Mouse (Mus musculus): ENCODE results near the gene Anp32e. TPM values are rescaled to one million over a fixed set of nuclear protein-coding genes. Genes with fewer than 3 reads are reported as not detected.

The Anp32e gene
- polyA plus RNA-seq (2012; rRNA removed), result 89.1 and 120 TPM in 2 replicates

DNA sequence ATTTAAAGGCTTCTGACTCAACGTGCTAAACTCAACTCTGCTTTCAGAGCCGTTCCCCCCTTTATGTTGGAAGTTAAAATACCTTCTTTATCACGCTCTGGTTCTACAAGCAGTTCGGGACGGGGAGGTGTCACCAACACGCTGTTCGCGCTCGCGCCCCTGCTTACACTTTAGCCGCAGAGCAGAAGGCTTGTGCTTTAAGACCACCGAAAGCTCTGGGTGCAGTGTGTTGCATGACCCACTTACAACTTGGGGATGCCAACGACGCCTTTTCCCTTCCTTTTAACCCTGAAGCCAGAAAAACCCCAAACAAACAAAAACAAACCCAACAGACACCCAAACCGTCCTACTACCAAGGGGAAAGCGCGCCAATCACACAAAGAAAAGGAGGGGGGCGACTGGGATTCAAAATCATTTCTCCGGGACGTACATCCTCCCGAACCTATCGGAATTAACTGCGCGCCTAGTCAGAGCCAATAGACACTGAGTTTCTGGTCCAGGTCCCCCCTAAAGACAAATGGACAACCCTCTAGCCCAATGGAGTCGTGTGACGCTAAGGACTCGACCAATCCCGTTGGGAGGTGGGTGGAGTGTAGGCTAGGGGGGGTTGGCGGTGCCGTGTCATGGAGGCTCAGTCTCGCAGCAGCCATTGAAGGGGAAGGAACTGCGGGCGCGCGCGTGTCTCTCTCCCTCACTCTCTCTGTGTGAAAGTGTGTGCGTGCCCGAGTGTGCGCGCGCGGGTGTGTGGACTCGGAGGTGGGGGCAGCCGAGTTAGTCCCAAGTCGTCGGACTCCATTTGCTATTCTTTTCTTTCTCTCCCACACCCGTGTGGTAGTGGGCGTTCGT lies at the start of gene Anp32e:
TSS of gene Anp32e (plus strand) at position 589 of the 846 bp plus-strand sequence.
- H3K4me3 ChIP-seq (ENCODE audit: control insufficient read depth, insufficient read depth, low read length), result peak within 1 kb of the TSS; percentile 93
- under 1% methylated on average over 49 of the region's 49 CpGs for WGBS
- H3K4me1 ChIP-seq (replicated peaks; ENCODE audit: control insufficient read depth, insufficient read depth, low read length), result peaks cover 34% of the 10 kb centered on the region
- peak; percentile 97 for DNase-seq
- H3K27me3 ChIP-seq (ENCODE audit: control insufficient read depth, insufficient read depth, low read length), result no peaks in the 10 kb centered on the region
- peaks cover 4% of the 10 kb centered on the region for H3K36me3 ChIP-seq (ENCODE audit: control insufficient read depth, insufficient read depth, low read length)
- H3K27ac ChIP-seq (ENCODE audit: control insufficient read depth, insufficient read depth, low read length), result peak within 1 kb of the TSS; percentile 99
- peak; percentile 92 for TF ChIP-seq POLR2A (IDR thresholded peaks at IDR 0.05; ENCODE audit: control insufficient read depth, extremely low read depth, insufficient read depth, low read length, poor library complexity)
- TF ChIP-seq CTCF (IDR thresholded peaks at IDR 0.05; ENCODE audit: borderline replicate concordance, control insufficient read depth, extremely low read depth, insufficient read depth, low read length, poor library complexity), result no peak

DNA sequence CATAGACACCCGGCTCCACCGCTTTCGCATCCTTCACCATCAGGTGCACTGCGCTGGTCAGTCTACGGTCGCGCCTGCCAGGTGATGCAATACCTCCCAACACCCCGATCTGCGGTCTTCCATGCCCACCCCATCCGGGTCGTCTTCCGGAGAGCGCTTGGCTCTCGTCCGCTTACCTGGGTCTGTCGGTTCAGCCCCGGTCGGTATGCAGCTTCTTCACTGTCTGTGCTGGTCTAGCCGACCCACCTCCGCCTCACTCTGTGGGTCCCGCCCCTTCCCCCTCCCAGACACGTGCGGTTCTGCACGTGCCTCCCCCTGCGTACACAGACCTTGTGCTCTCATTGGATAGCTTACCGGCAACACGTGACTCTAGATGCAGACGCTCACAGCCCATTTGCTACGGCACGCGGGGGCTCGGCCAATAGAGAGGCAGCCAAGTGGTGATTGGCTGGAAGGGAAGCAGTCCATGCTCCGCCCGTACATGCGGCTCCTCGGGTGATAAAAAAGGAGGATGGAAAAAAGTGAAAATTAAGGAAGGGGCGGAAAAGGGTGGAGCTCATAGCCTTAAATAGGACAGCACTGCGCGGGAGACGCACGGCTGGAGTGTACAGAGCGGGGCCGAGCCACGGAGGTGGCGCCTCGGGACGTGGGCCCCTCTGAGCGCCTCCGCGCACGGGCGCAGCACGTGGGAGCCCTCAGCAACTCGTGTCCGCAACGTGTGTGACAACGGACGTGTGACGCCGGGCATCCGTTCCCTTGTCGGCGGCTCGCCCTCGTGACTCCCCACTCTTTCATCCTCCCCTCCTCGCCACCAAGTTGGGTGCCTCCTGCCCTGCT lies 46.8 kb upstream of the Anp32e start, which contains the start of gene Ciart:
TSS of gene Ciart (minus strand) at position 273 of the 837 bp plus-strand sequence.
- H3K27me3 ChIP-seq (ENCODE audit: control insufficient read depth, insufficient read depth, low read length), result no peaks in the 10 kb centered on the region
- H3K4me3 ChIP-seq (ENCODE audit: control insufficient read depth, insufficient read depth, low read length), result peak within 1 kb of the TSS; percentile 50
- H3K4me1 ChIP-seq (replicated peaks; ENCODE audit: control insufficient read depth, insufficient read depth, low read length), result peaks cover 12% of the 10 kb centered on the region
- peak; percentile 89 for DNase-seq
- under 1% methylated on average over 66 of the region's 66 CpGs for WGBS
- H3K36me3 ChIP-seq (ENCODE audit: control insufficient read depth, insufficient read depth, low read length), result no peaks in the 10 kb centered on the region
- 0 out of 2 replicates have a peak, but pooled peaks have one; percentile 12 for TF ChIP-seq CTCF (IDR thresholded peaks at IDR 0.05; ENCODE audit: borderline replicate concordance, control insufficient read depth, extremely low read depth, insufficient read depth, low read length, poor library complexity)
- 0 out of 2 replicates have a peak, but pooled peaks have one; percentile 16 for TF ChIP-seq POLR2A (IDR thresholded peaks at IDR 0.05; ENCODE audit: control insufficient read depth, extremely low read depth, insufficient read depth, low read length, poor library complexity)
- no peak within 1 kb of the TSS for H3K27ac ChIP-seq (ENCODE audit: control insufficient read depth, insufficient read depth, low read length)

DNA sequence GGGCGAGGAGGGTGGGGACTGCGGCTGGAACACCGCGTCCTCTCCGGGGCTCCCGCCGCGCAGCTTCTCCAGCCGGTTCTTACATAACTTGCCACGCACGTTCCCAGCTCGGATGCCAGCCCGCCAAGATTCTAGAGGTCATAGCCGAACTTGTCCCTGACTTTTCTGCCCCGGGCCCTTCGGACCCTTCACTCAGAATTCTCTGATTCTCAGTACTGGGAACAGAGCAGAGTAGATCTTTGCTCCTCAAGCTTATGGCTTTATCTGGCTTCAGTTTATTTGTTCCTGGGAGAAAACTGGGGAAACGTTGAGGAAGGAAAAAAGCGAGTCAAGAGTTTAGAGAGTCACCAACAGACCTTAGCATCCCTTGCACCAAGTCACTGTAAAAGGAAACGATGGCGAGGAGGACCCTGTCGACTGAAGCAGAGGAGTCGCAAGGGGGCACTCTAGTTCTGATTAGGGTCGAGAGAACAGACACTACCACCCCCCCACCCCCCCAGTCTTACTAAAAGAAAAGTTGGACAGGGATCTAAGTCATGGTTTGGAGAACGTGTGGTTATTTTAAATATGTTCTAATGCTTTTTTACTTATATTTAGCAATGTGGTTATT lies 46.1 kb upstream of the Anp32e start:
- Histone ChIP-seq H3K4me1 (replicated peaks; ENCODE audit: control insufficient read depth, insufficient read depth, low read length) (peaks cover 12% of the 10 kb centered on the region), H3K27ac (ENCODE audit: control insufficient read depth, insufficient read depth, low read length) (no peak overlapping the region), H3K27me3 (ENCODE audit: control insufficient read depth, insufficient read depth, low read length) (no peaks in the 10 kb centered on the region), H3K4me3 (ENCODE audit: control insufficient read depth, insufficient read depth, low read length) (peak overlapping the region; percentile 50), H3K36me3 (ENCODE audit: control insufficient read depth, insufficient read depth, low read length) (no peaks in the 10 kb centered on the region)
- DNase-seq, result peak; percentile 78
- TF ChIP-seq CTCF (IDR thresholded peaks at IDR 0.05; ENCODE audit: borderline replicate concordance, control insufficient read depth, extremely low read depth, insufficient read depth, low read length, poor library complexity), result no peak
- WGBS, result 2% methylated on average over 24 of the region's 24 CpGs

DNA sequence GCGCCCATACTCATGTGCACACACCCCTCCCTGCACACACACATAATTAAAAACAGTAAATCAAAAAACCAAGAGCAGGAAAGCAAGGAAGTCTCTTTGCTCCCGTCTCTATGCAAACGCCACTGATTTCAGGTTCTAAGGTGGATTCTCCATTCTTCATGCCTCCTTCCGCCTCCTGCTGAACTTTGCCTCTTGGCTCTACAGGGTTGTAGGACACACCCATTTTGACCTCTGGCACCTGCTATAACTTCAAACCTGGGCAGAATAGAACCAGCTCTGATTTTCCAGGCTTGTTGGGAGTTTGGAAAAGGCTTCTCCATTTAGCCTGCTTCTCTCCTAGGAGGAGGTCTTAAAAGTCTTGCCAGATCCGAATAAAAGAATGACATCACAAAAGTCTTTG lies 44.6 kb upstream of the Anp32e start:
- TF ChIP-seq POLR2A (IDR thresholded peaks at IDR 0.05; ENCODE audit: control insufficient read depth, extremely low read depth, insufficient read depth, low read length, poor library complexity) (no peak), CTCF (IDR thresholded peaks at IDR 0.05; ENCODE audit: borderline replicate concordance, control insufficient read depth, extremely low read depth, insufficient read depth, low read length, poor library complexity) (no peak)
- peaks cover 12% of the 10 kb centered on the region for H3K4me1 ChIP-seq (replicated peaks; ENCODE audit: control insufficient read depth, insufficient read depth, low read length)
- no peak overlapping the region for H3K27ac ChIP-seq (ENCODE audit: control insufficient read depth, insufficient read depth, low read length)
- no peak for DNase-seq
- no peaks in the 10 kb centered on the region for H3K27me3 ChIP-seq (ENCODE audit: control insufficient read depth, insufficient read depth, low read length)
- no peak overlapping the region for H3K4me3 ChIP-seq (ENCODE audit: control insufficient read depth, insufficient read depth, low read length)
- H3K36me3 ChIP-seq (ENCODE audit: control insufficient read depth, insufficient read depth, low read length), result no peaks in the 10 kb centered on the region
- WGBS, result 98% methylated on average over 5 of the region's 5 CpGs

GRCm38 (mm10) chr3:95887596-95887995 lies 41.5 kb upstream of the Anp32e start:
- Histone ChIP-seq H3K36me3 (ENCODE audit: control insufficient read depth, insufficient read depth, low read length) (no peaks in the 10 kb centered on the region), H3K4me1 (replicated peaks; ENCODE audit: control insufficient read depth, insufficient read depth, low read length) (peaks cover 17% of the 10 kb centered on the region), H3K27ac (ENCODE audit: control insufficient read depth, insufficient read depth, low read length) (no peak overlapping the region), H3K4me3 (ENCODE audit: control insufficient read depth, insufficient read depth, low read length) (no peak overlapping the region), H3K27me3 (ENCODE audit: control insufficient read depth, insufficient read depth, low read length) (no peaks in the 10 kb centered on the region)
- no peak for DNase-seq
- 90% methylated on average over 4 of the region's 4 CpGs for WGBS
- no peak for TF ChIP-seq POLR2A (IDR thresholded peaks at IDR 0.05; ENCODE audit: control insufficient read depth, extremely low read depth, insufficient read depth, low read length, poor library complexity)
- no peak for TF ChIP-seq CTCF (IDR thresholded peaks at IDR 0.05; ENCODE audit: borderline replicate concordance, control insufficient read depth, extremely low read depth, insufficient read depth, low read length, poor library complexity)

GRCm38 (mm10) chr3:95889664-95890063 lies 39.4 kb upstream of the Anp32e start:
- Histone ChIP-seq H3K27ac (ENCODE audit: control insufficient read depth, insufficient read depth, low read length) (no peak overlapping the region), H3K4me1 (replicated peaks; ENCODE audit: control insufficient read depth, insufficient read depth, low read length) (peaks cover 21% of the 10 kb centered on the region), H3K4me3 (ENCODE audit: control insufficient read depth, insufficient read depth, low read length) (no peak overlapping the region), H3K36me3 (ENCODE audit: control insufficient read depth, insufficient read depth, low read length) (no peaks in the 10 kb centered on the region), H3K27me3 (ENCODE audit: control insufficient read depth, insufficient read depth, low read length) (no peaks in the 10 kb centered on the region)
- no peak for TF ChIP-seq CTCF (IDR thresholded peaks at IDR 0.05; ENCODE audit: borderline replicate concordance, control insufficient read depth, extremely low read depth, insufficient read depth, low read length, poor library complexity)
- no peak for TF ChIP-seq POLR2A (IDR thresholded peaks at IDR 0.05; ENCODE audit: control insufficient read depth, extremely low read depth, insufficient read depth, low read length, poor library complexity)
- DNase-seq, result no peak
- 93% methylated on average over 3 of the region's 3 CpGs for WGBS

Data from thymus, adult 2 months (tissue).